Mouse (Mus musculus) cerebellum, adult 8-10 months (tissue): Measurements from ENCODE around the gene Dbx2.

Experiments
- DNase-seq: peaks from one replicate; pipeline ENCODE4 v3.0.0; 2022

The Dbx2 gene

GRCm38 (mm10) chr15:95612600-95612999 is 43.2 kb downstream of the Dbx2 start:
- DNase-seq = no peak

- DNase-seq = no peak
These were observed 54.6 kb downstream of the Dbx2 start for GRCm38 (mm10) chr15:95601179-95601578.

DNA sequence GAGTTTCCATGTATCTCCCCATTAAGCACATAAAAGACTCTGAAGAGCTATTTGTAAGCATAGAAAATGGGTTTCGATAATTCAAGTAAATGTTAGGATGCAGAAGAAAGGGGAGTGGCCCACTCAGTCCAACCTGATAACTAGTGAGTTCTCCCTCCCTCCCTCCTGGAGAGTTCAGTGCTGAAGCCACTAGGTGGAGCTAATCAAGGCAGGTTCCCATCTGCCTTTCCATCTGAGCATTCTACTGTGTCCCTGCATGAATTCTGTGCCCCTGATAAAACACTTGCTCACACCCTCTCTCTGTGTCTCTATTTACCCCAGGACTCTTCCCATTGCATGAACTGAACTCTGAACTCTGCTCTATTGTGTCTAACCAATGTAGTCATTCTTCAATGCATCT is 57.1 kb downstream of the Dbx2 start:
- no peak for DNase-seq

- no peak for DNase-seq
These were observed 68.9 kb downstream of the Dbx2 start for GRCm38 (mm10) chr15:95586906-95587305.

GRCm38 (mm10) chr15:95584891-95585290 is 70.9 kb downstream of the Dbx2 start:
- no peak for DNase-seq

DNA sequence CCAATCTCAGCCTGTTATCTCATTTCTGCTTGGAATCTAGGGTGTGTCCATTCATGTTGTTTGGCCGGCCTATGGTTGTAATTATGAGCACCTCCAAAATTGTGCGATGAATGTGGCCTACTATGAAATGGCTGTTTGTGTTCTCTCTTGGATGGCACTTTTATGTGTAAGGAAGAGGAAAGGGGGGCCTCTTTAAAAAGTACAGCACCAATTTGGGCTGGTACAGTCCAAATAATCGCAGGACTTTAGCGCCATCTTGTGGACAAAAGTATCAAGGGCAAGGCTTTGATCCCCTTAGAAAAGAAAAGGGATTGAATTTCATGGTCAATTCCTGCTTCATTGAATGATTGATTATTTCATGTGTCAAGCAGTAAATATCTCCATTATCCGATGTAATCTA is 81.1 kb downstream of the Dbx2 start:
- DNase-seq = peak; percentile 65
